Mouse (Mus musculus) hindbrain, embryonic 11.5 days (tissue): ENCODE data around the gene Nudt3. TPM values are rescaled to one million over a fixed set of nuclear protein-coding genes. Genes with fewer than 3 reads are reported as not detected.
"Not testable (repeated sequence)": the region's sequence is repeated elsewhere in the genome, so short reads cannot be mapped to it uniquely, and the experiment has no call there.

Experiments used
- ATAC-seq: fragments of 200-750 bp; cut with Nextera tagmentation; 2 replicates; pipeline ENCODE4 v1.8.0; 2017; ENCODE audit warnings: mild to moderate bottlenecking, moderate TSS enrichment, moderate library complexity; ENCODE audit not compliant: low FRiP score
- DNase-seq: peaks from one replicate; pipeline ENCODE4 v3.0.0-alpha.2; 2015; ENCODE audit warnings: low spot score
- H3K27ac ChIP-seq: fragments of 300-500 bp; sonication (generic); 2 replicates; pipeline ENCODE4 v1.5.1; 2014; ENCODE audit warnings: mild to moderate bottlenecking, low read depth, low read length
- H3K27me3 ChIP-seq: fragments of 300-500 bp; sonication (generic); 2 replicates; pipeline ENCODE4 v1.6.1; 2014; ENCODE audit warnings: mild to moderate bottlenecking, low read length, moderate library complexity, mixed read lengths; ENCODE audit not compliant: control insufficient read depth, insufficient read depth
- H3K36me3 ChIP-seq: fragments of 300-500 bp; sonication (generic); 2 replicates; pipeline ENCODE4 v1.6.1; 2014; ENCODE audit warnings: mild to moderate bottlenecking, low read length, moderate library complexity, mixed read lengths; ENCODE audit not compliant: control insufficient read depth, insufficient read depth
- H3K4me1 ChIP-seq: fragments of 300-500 bp; sonication (generic); replicated peaks from 2 replicates; pipeline ENCODE4 v1.6.1; 2014; ENCODE audit warnings: low read length, mixed read lengths; ENCODE audit not compliant: control insufficient read depth, insufficient read depth
- H3K4me2 ChIP-seq: fragments of 300-500 bp; sonication (generic); replicated peaks from 2 replicates; pipeline ENCODE4 v1.6.1; 2014; ENCODE audit warnings: mild to moderate bottlenecking, low read depth, low read length
- H3K4me3 ChIP-seq: fragments of 300-500 bp; sonication (generic); 2 replicates; pipeline ENCODE4 v1.5.1; 2014; ENCODE audit warnings: low read depth, low read length
- H3K9ac ChIP-seq: fragments of 300-500 bp; sonication (generic); 2 replicates; pipeline ENCODE4 v1.6.1; 2014; ENCODE audit warnings: low read depth, low read length
- H3K9me3 ChIP-seq: fragments of 300-500 bp; sonication (generic); 2 replicates; pipeline ENCODE4 v1.6.1; 2016; ENCODE audit warnings: low read length; ENCODE audit not compliant: control insufficient read depth
- WGBS: fragments of 180-500 bp; shearing (Covaris S2); extraction: QIAGEN DNeasy Blood & Tissue Kit; methylation state at CpG from one replicate; pipeline ENCODE4 v1.1.7; 2014; 5-methylcytosine and 5-hydroxymethylcytosine counted together
- polyA plus RNA-seq: library from polyadenylated mRNA; unstranded; fragments of >200 nt; fragmentation: Nextera tagmentation; extraction: Ambion mirVana; gene quantifications from 2 replicates; pipeline ENCODE4 v1.2.1, GENCODE M21; 2014

The Nudt3 gene
- polyA plus RNA-seq, 1 experiment from 2014 or later, result 61.2 TPM

DNA sequence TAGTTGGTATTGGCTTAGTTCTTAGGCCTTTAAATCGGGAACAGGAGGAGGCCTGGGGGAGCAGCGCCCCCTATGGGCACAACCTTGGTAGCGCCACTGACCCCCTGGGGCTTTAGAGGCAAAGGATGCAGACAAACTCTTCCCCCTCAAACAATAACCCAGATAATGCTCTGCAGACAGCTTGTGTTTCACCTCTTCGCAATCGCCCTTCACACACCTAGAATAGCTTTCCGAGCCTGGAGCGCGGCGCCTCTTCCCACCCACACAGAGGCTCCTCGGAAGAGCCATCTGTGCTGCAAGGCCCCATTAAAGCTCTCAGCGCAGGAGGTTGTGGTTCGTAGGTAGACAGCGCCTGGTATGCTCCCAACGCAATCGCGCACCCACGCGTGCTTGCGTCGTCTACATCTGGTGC, 15.6 kb upstream of the Nudt3 start:
- DNase-seq (no peak), ATAC-seq (no peak)
- no peaks in the 10 kb centered on the region for H3K36me3 ChIP-seq

DNA sequence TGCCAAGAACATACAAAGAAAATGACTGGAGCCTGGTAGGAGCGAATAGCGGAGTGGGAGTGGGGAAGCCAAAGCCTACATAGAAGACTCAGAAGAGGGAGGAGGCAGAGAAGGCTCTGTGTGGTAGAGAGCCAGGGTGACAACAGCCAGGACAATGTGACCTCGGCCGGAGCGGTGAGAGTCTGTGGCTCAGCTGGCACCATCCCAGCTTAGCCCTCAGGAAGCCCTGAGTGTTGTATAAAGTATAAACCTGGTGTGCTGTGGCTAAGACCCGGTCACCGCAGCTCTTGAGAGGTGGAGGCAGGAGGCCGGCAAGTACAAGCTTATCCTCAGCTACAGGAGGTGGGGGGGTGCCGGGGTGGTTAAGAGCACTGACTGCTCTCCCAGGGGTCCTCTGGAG, 14.0 kb upstream of the Nudt3 start:
- DNase-seq (no peak), ATAC-seq (no peak)
- Histone ChIP-seq H3K9ac (no peak overlapping the region), H3K4me1 (peaks cover 10% of the 10 kb centered on the region), H3K27ac (no peak overlapping the region), H3K27me3 (no peaks in the 10 kb centered on the region), H3K9me3 (no peaks in the 10 kb centered on the region), H3K36me3 (peaks cover 2% of the 10 kb centered on the region; the same call in 1 of the 2 replicates), H3K4me3 (no peak overlapping the region), H3K4me2 (no peak overlapping the region)
- 70% methylated on average over 9 of the region's 9 CpGs for WGBS

More for the DNA sequence above, 15.6 kb upstream of the Nudt3 start:
- H3K4me2 ChIP-seq, result no peak overlapping the region
- H3K27me3 ChIP-seq, result no peaks in the 10 kb centered on the region
- H3K9ac ChIP-seq, result no peak overlapping the region
- no peaks in the 10 kb centered on the region for H3K9me3 ChIP-seq
- 81% methylated on average over 20 of the region's 20 CpGs for WGBS
- H3K4me1 ChIP-seq, result peaks cover 4% of the 10 kb centered on the region; the same call in 1 of the 2 replicates
- H3K27ac ChIP-seq, result no peak overlapping the region
- H3K4me3 ChIP-seq, result no peak overlapping the region

DNA sequence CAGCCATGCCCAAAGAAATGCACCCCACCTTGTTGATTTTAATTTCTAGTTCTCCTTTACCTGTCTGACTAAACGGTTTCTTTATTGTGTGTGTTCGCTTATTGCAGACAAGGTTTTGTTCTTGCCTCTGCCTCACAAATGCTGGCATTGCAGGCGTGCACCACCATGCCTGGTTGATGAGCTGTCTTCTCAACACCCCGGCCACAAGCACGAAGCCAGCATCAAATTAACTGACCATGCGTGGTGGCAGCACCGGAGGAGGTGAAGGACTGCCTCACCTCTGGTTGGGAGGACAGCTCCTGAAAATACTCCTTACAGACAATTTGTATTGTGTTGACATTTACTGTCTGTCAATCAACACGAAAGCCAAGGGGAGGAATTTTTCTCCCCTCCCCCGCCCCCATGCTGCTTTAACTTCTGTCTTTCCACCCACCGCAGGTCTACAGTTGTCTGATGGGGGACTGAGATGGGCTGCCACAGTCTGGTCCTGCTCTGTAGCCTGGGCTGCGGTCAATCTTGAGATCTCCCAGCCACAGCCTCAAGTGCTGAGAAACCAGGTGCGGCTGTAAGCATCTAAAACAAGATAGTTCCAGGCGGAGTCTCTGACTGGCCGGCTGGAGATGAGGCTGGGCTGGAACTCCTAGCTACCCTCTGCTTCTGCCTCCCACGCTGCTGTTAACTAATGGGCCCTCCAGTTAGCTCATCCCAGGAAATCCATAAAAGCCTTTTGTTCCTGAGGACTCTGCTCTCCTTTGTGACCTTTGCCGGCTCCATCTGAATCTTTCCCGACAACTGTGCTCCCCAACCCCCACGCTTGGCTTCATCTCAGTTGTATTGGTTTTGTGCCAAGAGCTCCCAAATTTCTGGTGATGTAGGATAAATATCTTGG, 13.1 kb upstream of the Nudt3 start, which contains the start of gene Rps10:
Gene Rps10, minus strand, starts transcription at position 538 of the 889 bp plus-strand sequence.
- Histone ChIP-seq H3K4me2 (peak within 1 kb of the TSS; percentile 28; the same call in 1 of the 2 replicates), H3K4me3 (peak within 1 kb of the TSS; percentile 88), H3K9ac (no peak within 1 kb of the TSS), H3K4me1 (peaks cover 10% of the 10 kb centered on the region), H3K27me3 (no peaks in the 10 kb centered on the region), H3K27ac (0 out of 2 replicates have a peak within 1 kb of the TSS, but pooled peaks have one; percentile 24), H3K9me3 (no peaks in the 10 kb centered on the region), H3K36me3 (peaks cover 10% of the 10 kb centered on the region; the same call in 1 of the 2 replicates)
- DNase-seq (no peak), ATAC-seq (no peak)
- WGBS, result 32% methylated on average over 18 of the region's 18 CpGs

DNA sequence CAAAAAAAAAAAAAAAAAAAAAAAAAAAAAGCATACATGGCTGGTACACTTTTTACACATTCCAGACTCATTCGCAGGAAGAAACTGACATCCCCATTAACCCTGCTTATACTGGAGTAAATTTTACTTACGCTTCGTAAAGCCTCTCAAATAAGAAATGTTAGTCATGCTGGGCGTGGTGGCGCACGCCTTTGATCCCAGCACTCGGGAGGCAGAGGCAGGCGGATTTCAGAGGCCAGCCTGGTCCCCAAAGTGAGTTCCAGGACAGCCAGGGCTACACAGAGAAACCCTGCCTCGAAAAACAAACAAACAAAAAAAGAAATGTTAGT, 12.2 kb upstream of the Nudt3 start:
- H3K27ac ChIP-seq, result peak overlapping the region; percentile 71; the same call in 1 of the 2 replicates
- H3K27me3 ChIP-seq, DNase-seq, H3K9me3 ChIP-seq, H3K4me1 ChIP-seq: not testable (repeated sequence)
- peaks cover 15% of the 10 kb centered on the region; the same call in 1 of the 2 replicates for H3K36me3 ChIP-seq
- WGBS, result 53% methylated on average over 9 of the region's 9 CpGs
- H3K4me2 ChIP-seq, result peak overlapping the region; percentile 28
- peak overlapping the region; percentile 88 for H3K4me3 ChIP-seq
- H3K9ac ChIP-seq, result peak overlapping the region; percentile 52; the same call in 1 of the 2 replicates
- ATAC-seq, result peak; percentile 23; the same call in 1 of the 2 replicates

DNA sequence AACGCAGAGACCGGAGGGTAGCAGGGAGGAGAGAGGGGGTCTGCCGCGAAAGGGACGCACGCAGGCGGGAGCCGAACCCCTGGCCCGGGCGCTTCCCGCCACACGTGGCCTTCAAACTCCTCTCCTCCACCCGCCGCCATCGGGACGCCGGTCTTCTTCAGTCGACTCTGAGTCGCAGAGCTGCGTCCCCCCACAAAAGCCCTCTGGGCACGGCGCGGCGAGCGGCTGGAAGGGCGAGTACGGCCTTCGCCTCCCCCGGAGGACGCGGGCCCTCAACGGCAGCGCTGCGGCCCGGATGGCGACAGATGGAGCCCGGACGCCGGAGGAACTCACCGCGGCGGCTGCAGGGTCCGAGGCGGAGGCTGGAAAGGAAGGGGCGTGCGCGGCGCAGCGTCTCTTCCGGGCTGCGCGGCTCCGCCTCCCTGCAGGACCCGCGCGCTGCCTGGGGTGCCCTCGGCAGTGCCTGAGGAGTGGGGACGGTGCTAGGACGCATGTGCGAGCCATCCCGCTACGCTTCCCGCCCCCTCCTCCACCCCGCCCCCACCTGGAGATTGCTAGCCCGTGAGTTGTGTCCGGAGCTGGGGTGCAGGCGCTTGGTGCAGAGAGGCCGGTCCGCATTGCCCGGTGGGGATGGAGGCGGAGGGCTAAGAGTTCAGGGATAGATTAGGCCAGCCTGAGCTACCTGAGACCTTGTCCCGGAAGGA, 11.7 kb upstream of the Nudt3 start, which contains the start of gene RPS10-NUDT3:
Gene RPS10-NUDT3, minus strand, starts transcription at position 352 of the 704 bp plus-strand sequence.
- Histone ChIP-seq H3K9me3 (no peaks in the 10 kb centered on the region), H3K9ac (peak within 1 kb of the TSS; percentile 90), H3K27ac (peak within 1 kb of the TSS; percentile 71), H3K4me1 (peaks cover 10% of the 10 kb centered on the region), H3K27me3 (no peaks in the 10 kb centered on the region), H3K36me3 (peaks cover 15% of the 10 kb centered on the region; the same call in 1 of the 2 replicates), H3K4me3 (peak within 1 kb of the TSS; percentile 88), H3K4me2 (peak within 1 kb of the TSS; percentile 92)
- ATAC-seq (peak; percentile 96), DNase-seq (peak; percentile 95)
- WGBS, result under 1% methylated on average over 66 of the region's 72 CpGs

DNA sequence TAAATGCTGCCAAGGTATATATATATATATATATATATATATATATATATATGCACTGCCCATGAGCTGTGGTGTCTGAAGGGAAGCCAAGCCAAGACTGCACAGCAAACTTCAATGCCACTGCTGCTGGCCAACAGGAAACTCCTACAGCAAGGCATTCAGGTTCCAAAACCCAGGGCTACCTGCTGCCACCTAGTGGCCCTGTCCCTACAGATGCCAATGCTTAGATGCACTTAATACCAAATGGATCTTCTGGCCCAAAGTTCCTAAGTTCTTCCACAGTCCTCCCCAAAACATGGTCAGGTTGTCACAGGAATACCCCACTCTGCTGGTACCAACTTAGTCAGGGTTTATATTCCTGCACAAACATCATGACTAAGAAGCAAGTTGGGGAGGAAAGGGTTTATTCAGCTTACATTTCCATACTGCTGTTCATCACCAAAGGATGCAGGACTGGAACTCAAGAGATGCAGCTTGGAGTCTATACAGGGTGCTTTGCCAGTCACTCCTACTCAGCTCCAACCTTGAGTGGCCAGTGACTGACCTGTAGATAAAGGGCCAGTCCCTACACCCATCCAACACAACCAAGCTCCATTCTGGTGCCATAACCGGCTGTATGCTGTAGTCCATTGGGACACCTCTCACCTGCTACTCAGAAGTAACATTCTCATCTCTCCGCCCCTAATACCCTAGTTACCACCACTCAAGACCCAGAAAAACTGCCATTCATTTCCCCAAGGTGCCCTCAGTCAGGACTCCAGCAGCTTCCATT, 6.1 kb upstream of the Nudt3 start:
- H3K27ac ChIP-seq, result no peak overlapping the region
- no peaks in the 10 kb centered on the region for H3K27me3 ChIP-seq
- no peaks in the 10 kb centered on the region for H3K9me3 ChIP-seq
- no peak overlapping the region for H3K4me2 ChIP-seq
- peak; percentile 89 for DNase-seq
- WGBS, result 71% methylated on average over 2 of the region's 2 CpGs
- H3K36me3 ChIP-seq, result peaks cover 15% of the 10 kb centered on the region; the same call in 1 of the 2 replicates
- H3K9ac ChIP-seq, result no peak overlapping the region
- H3K4me1 ChIP-seq, result peaks cover 7% of the 10 kb centered on the region
- no peak for ATAC-seq
- no peak overlapping the region for H3K4me3 ChIP-seq

DNA sequence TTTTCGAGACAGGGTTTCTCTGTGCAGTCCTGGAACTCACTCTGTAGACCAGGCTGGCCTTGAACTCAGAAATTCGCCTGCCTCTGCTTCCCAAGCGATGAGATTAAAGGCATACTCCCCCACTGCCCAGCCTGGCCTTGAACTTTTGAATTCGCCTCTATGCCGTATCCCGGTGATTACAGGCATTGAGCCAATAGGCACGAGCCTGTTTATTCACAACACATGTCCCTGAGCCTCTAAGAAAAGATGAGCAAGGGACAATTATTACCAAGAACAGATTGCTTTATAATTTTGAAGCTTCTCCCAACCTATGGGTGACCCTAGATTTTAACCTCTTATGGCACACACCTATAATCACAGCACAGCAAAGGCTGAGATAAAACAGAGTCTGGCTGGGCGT, 5.1 kb upstream of the Nudt3 start:
- Histone ChIP-seq H3K27ac (no peak overlapping the region), H3K4me1 (peaks cover 3% of the 10 kb centered on the region), H3K4me3 (no peak overlapping the region), H3K9me3 (no peaks in the 10 kb centered on the region), H3K9ac (no peak overlapping the region), H3K36me3 (peaks cover 15% of the 10 kb centered on the region; the same call in 1 of the 2 replicates), H3K4me2 (no peak overlapping the region), H3K27me3 (no peaks in the 10 kb centered on the region)
- DNase-seq, result no peak
- 90% methylated on average over 8 of the region's 8 CpGs for WGBS
- no peak for ATAC-seq

DNA sequence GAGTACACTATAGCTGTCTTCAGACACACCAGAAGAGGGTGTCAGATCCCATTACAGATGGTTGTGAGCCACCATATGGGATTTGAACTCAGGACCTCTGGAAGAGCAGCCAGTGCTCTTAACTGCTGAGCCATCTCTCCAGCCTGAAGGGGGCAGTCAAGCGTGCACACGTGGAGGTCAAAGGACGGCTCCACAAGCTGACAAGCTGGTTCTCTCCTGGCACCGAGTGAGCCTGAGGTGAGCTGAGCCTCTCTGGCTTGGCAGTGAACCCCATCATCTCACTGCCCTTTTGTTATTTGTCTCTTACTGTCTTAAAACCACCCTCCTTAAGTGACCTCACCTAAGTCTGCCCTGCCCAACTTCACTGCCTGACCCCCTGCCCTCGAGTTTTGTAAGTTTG, 4.2 kb upstream of the Nudt3 start:
- ATAC-seq (no peak), DNase-seq (no peak)
- no peak overlapping the region for H3K4me2 ChIP-seq
- no peaks in the 10 kb centered on the region for H3K9me3 ChIP-seq
- no peak overlapping the region for H3K9ac ChIP-seq
- H3K36me3 ChIP-seq, result peaks cover 14% of the 10 kb centered on the region; the same call in 1 of the 2 replicates
- H3K4me1 ChIP-seq, result no peaks in the 10 kb centered on the region; the same call in 1 of the 2 replicates
- H3K27ac ChIP-seq, result no peak overlapping the region
- H3K4me3 ChIP-seq, result no peak overlapping the region
- H3K27me3 ChIP-seq, result no peaks in the 10 kb centered on the region
- 44% methylated on average over 5 of the region's 5 CpGs for WGBS
